Mouse (Mus musculus) cerebellum, adult 9-11 months (tissue): ENCODE measurements around the gene Cldn10.
A peak's percentile ranks its signal among the peaks of the same experiment; 100 is the strongest.

Source experiments
- DNase-seq: peaks from one replicate; pipeline ENCODE4 v3.0.0; 2022

Cldn10 gene

DNA sequence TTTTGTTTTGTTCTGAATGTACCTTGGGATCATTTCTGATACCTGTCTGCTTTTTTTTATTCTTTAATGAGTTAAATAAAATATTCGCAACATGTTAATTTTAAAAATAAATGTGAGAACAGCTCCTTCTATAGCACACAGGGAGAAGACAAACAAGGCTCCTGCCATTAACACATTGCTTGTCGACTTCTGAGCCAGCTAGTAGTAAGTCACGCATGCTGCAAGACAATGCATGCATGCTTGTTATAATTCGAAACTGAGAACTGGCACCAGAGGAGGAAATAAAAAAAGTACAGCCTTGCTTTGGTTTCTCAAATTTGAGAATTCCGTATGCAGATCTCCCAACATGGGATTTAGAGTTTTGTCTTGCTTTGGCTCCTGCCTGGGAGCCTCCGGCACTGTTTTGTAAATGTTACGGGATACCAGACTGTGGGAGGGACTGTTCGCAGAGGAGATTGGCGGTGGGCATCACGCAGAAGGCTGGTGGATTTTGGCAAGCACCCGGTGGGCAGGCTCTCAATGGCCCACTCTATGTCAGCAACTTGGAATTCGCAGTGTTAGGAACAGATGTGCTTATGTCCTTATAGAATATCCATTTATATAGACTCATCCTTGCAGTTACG is 80.5 kb downstream of the Cldn10 start:
- DNase-seq = no peak

GRCm38 (mm10) chr14:118869712-118870111 is 82.0 kb downstream of the Cldn10 start:
- DNase-seq = no peak

GRCm38 (mm10) chr14:118874126-118874525 is 86.4 kb downstream of the Cldn10 start:
- DNase-seq = no peak

GRCm38 (mm10) chr14:118874786-118875415 is 87.2 kb downstream of the Cldn10 start:
- DNase-seq = no peak

- DNase-seq = no peak
Measured at GRCm38 (mm10) chr14:118878346-118878910, 90.7 kb downstream of the Cldn10 start.

DNA sequence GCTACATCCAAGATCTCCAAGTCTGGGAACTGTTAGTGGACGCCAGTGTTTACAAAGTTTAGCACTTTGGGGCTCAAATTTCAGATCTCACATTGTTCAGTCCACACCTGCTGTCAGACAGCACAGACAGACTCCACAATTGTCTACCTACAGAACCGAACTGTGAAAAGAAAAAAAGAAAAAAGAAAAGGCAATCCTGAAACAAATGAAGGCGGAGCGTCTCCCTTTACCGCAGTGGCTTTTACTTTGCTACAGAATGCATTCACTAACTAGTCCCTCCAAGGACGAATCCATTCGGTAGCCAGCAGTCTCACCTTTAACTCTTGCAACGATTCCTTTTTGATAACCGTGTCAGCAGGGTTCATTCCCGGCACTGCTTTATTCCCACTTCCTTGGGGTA is 93.0 kb downstream of the Cldn10 start:
- DNase-seq = no peak

DNA sequence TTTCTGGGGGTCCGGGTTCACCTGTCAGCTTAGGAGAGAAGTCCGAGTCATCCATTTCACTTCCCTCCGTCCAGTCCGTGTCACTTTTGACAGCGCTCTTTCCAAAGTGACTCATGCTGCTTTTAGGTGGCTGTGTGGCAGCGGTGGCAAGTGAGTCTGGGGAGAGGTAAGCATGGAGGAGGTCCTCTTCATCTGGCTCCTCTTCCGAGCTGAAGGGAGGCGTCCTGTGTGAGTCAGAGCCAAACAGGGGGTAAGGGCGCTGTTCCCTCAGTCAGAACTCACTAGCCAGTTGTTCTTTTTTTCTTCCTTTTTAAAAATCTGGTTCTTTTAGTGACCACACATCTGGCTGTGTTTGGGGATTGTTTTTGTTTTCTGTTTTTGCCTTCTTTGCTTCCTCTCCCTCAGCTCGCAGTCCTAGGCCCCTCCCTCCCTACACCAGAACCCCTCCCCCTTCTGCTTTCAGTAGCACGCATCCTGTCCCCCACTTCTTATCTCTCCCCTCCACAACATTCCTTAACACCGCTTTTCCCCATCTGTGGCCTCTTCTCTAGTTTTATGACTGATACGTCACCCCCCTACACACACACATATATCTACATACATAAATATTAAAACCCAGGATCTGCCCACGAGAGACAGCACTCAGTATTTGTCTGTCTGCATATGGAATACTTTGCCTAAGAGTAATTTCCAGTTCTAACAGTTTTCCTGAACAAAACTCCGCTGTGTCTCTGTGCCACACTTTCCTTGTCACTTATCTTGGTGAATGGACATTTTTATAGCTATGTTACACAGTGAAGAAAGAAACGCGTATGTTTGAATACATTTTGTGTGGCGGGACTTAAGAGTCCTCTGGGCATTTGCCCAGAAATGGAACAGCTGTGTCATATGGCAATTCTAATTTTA is 95.9 kb downstream of the Cldn10 start:
- DNase-seq = no peak

DNA sequence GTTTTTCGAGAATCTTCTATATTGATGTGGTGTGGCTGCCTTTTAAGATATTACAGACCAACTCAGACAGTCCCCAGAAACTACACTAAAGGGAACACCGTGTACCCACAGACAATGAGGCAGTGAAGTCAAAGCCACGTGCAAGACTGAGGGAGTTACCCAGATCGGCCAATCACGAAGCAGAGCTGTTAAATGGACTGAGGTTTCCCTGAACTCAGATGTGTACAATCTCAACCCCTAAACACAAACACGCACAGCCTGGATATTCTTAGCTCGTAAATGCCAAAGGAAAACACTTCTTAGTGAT is 96.5 kb downstream of the Cldn10 start:
- no peak for DNase-seq

DNA sequence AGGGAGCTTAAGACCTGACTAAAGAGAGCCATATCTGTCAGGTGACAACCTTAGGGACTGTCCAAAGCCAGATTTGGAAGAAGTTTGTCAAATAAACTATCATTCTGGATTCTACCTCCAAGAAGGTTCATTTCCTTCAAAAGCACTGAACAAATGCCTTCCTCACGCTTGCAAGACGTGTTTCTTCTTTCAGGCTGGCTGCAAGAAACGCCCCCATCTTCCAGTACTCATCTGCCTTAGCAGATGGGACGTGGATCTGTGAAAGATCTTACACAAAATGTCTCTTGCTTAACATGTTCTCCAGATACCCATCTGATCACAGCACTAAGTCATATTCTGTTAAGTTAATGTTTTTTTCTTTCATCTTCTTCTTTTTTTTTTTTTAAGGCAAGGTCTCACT is 102.4 kb downstream of the Cldn10 start:
- no peak for DNase-seq

DNA sequence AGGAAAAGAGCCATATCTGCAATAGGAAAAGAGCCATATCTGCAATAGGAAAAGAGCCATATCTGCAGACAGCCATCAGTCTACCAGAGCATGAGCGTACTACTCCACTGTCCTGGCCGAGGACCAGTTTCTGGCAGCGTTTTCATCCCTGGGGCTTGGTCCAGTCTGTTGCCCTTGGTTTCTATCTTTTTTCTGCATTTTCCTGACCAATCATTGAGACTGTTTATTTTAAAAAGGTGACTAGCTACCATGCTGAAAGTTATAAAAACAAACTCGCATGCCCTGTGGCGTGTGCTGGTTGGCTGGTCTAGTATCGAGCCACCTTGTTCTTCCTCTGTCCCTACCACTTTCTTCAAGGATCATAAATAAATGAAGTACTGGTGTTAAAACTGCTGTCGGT is 107.5 kb downstream of the Cldn10 start:
- DNase-seq = no peak

DNA sequence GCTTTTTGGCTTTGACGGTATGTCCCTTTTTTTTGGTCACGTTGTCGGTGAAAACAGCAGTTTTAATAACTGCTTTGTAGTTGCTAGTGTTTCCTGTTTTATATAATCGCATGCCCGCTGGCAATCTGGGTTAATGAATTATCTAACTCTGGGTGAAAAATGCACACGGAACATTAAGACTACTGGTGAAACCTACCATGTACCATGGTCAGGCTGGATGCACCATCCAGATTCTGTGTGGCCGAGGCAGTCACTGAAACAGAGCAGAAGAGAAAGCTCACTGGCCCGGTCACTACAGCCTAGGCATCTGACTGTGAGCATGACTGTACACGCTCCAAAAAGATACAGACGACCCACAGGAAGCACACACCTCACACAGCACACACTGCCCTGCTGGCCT is 107.9 kb downstream of the Cldn10 start:
- DNase-seq = no peak

GRCm38 (mm10) chr14:118899940-118900339 is 112.2 kb downstream of the Cldn10 start:
- no peak for DNase-seq

DNA sequence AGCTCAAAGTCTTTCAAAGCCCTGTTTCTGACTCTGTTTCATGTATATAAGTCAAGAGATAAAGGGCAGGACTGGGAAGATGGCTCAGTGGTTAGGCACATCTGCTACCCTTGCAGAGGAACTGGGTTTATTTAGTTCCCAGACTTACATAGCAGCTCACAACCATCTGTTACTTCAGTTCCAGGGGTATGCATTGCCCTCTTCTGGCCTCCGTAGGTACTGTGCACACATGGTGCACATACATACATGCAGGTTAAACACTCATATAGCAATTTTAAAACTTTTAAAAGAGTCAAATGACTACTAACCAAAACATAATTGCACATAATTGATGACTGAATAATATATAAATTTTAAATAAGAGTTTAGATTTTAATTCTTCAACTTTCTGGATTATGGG is 113.2 kb downstream of the Cldn10 start:
- DNase-seq = no peak

DNA sequence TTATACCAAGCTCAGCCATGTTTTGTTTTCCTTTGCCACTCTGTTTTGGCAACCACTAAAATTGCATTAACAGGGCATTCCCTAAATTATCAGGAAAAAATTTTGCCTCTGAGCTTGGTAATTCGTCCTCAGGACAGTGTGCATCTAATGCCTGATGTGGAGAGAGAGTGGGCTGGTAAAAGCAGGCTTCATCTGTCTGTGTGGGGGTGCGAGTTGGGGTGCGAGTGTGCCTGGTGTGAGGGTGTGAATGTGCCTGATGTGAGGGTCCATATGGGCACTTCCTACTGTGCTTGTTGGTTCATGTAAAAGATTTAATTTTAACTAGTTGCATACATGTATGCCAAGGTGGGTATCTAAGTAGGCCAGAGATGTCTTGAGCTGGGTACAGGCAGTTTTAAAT is 115.7 kb downstream of the Cldn10 start:
- DNase-seq = no peak

DNA sequence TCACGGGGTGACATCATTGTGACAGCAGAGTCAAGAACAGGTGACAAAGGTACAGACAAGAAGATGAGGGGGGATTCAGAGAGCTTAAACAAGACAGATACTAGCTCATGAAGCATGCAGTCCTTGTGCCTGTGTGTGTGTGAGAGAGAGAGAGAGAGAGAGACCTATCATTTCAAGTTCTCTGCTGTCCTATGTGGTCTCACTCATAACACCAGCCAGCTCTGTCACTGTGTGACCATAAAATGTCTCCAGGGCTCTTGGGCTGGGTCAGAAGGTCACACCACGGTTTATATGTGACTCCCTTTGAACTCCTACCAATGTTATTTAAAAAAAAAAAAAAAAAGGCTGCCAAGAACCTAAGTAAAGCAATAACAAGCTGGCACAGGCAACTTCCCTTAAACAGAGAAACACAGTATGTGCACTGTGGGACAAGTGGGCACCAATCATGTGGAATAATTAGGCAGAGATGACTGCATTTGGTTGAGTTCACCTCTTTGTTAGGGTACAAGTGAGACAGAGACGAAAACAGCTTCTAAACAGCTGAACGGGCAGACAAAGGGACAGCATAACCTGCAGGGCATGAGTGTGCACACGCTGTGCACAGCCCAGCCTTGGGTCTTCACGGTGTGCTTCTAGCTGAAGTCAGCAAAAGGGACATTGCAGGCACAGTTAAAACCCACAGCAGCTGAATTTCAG is 116.3 kb downstream of the Cldn10 start:
- DNase-seq = no peak

DNA sequence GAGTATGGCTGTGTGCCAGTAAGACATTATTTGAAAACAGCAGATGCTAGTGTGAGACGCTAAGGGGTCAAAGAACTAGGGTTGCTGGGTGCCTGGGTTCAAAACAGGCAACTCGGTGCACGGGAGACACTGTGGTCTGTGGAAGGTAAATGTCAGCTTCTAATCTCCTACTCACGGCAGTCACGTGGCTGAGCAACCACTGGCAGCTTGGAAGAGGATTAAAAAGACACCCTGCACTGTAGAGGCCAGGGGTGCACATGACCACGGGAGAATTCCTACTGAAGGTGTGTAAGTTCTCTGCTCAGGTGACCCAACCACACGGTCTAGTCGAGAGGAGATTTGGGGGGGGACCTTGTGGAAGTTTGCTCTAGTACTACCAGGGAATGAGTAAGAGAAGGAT is 119.9 kb downstream of the Cldn10 start:
- no peak for DNase-seq

- DNase-seq = no peak
Measured at GRCm38 (mm10) chr14:118909872-118910271, 122.2 kb downstream of the Cldn10 start.

DNA sequence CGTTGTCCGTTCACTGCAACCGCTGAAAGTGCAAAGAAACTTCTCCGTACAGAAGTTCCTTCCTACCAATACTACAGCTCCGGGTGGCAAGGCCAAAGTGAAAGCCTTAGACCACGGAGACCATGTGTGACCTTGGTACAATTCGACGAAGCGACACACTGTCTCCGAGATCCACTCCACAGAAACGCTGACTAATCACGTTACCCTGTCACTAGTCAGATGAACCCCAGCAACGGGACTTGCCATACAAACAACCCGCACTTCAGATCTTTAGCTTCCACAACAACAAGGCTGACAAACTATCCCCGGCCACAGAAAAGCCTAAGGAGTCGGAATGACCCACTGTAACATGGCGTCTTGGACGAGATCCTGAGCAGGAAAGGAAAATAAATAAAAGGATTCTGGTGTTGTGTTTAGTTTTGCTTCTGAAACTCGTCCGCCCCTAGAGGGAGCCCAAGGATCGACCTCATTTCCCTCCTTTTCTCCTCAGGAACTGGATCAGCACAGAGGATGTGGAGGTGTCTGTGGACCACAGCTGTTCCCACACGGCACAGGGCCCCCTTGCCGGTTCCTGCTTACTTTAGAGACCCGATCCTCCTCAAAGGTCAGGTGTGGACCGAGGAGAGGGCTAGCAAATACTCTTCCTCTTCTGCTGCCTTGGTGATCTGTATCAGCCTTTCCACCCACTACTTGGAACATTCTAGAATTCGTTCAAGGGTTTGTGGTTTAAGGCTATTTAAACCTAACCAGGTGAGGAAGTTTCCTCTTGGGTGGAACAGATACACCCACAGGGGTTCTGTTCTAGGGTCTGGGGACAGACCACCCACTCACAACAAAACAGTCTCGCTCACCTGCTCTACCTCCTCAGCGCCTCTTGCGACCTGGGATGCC is 122.9 kb downstream of the Cldn10 start:
- DNase-seq = peak; percentile 47

DNA sequence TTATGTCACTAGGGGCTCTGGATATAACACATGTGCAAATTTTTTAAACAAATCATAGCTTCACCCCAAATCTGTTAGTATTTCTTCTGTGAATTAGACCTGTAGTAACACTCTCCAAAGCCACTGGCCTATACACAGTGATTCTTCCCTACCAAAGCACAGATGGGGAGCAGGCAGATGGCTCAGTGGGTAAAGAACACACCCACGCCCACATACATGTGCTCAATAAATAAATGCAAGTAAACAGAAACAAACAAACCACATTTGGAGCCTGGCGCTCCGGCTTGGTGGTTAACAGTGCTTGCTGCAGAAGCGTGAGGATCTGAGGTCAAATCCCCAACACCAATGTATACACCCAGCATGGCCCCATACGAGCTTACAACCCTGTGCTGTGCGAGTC is 123.8 kb downstream of the Cldn10 start:
- no peak for DNase-seq

DNA sequence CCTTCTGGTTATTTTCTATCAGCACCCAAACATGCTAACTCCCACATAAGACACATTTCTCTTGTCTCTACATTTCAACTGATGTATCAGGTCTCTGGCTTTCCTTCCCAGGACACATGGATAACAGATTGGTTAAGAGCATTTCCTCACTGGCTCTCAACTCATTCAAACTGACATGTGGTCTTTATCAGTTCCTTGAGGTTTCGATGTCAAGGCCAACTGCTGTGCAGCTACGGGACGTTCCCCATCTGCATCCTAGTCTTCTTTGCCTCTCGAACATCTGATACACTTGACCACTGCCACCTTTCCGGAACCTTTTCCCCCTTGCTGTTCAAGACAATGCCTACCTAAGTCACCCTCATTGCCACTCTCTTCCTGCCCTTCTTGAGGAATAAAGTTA is 125.9 kb downstream of the Cldn10 start:
- DNase-seq = no peak

DNA sequence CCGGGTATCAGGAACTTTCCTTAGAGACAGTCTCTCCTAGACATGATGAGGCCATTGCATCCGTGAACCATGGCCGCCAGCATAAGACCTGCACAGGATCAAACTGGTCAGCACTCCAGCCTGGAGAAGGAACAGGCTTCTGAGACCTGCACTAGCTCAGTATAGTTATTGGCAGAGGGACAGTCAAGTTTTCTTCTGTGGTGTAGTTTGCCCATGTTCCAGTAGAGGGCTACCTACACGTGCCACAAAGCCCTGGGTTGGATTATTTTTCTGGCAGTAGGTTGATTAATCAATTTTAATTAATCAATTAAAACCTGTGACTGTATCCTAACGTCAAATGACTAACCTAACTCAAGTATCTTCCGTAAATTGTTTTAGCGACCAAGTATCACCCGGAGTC is 131.3 kb downstream of the Cldn10 start:
- peak; percentile 33 for DNase-seq

- DNase-seq = no peak
Measured at GRCm38 (mm10) chr14:118920654-118921053, 132.9 kb downstream of the Cldn10 start.
